Mouse (Mus musculus) limb, embryonic 14.5 days (tissue): ENCODE measurements at regions not wholly inside any gene's neighbourhood (a gene's known extent, or its start where the extent isn't known, plus 50 kb on each side); places are given as distances from the start of the nearest gene placed in this dataset.

Experiments
- ATAC-seq: fragments of 200-750 bp; cut with Nextera tagmentation; 2 replicates; pipeline ENCODE4 v1.8.0; 2017; ENCODE audit warnings: low read depth, moderate number of reproducible peaks, moderate TSS enrichment; ENCODE audit not compliant: low FRiP score
- DNase-seq: peaks from one replicate; pipeline ENCODE4 v3.0.0-alpha.2; 2015; ENCODE audit warnings: low spot score
- H3K27ac ChIP-seq: fragments of 300-500 bp; sonication (generic); replicated peaks from 2 replicates; pipeline ENCODE4 v1.5.1; 2014; ENCODE audit warnings: low read depth, mild to moderate bottlenecking, low read length, moderate library complexity, mixed read lengths
- H3K27me3 ChIP-seq: fragments of 300-500 bp; sonication (generic); 2 replicates; pipeline ENCODE4 v1.6.1; 2014; ENCODE audit warnings: low read length, mixed read lengths; ENCODE audit not compliant: control insufficient read depth, insufficient read depth
- H3K36me3 ChIP-seq: fragments of 300-500 bp; sonication (generic); 2 replicates; pipeline ENCODE4 v1.6.1; 2014; ENCODE audit warnings: mild to moderate bottlenecking, low read length, moderate library complexity, mixed read lengths; ENCODE audit not compliant: control insufficient read depth, insufficient read depth
- H3K4me1 ChIP-seq: fragments of 300-500 bp; sonication (generic); 2 replicates; pipeline ENCODE4 v1.6.1; 2014; ENCODE audit warnings: antibody characterized with exemption, low read length, mixed read lengths; ENCODE audit not compliant: control insufficient read depth, insufficient read depth
- H3K4me2 ChIP-seq: fragments of 300-500 bp; sonication (generic); replicated peaks from 2 replicates; pipeline ENCODE4 v1.6.1; 2014; ENCODE audit warnings: low read depth, mild to moderate bottlenecking, low read length, moderate library complexity; ENCODE audit not compliant: severe bottlenecking
- H3K4me3 ChIP-seq: fragments of 300-500 bp; sonication (generic); replicated peaks from 2 replicates; pipeline ENCODE4 v1.5.1; 2014; ENCODE audit warnings: low read length
- H3K9ac ChIP-seq: fragments of 300-500 bp; sonication (generic); 2 replicates; pipeline ENCODE4 v1.6.1; 2014; ENCODE audit warnings: mild to moderate bottlenecking, low read depth, low read length, moderate library complexity; ENCODE audit not compliant: severe bottlenecking
- H3K9me3 ChIP-seq: fragments of 300-500 bp; sonication (generic); 2 replicates; pipeline ENCODE4 v1.6.1; 2016; ENCODE audit warnings: low read length; ENCODE audit not compliant: control insufficient read depth
- POLR2A ChIP-seq: fragments of 200-500 bp; IDR thresholded peaks from 2 replicates; pipeline ENCODE4 v1.8.0; 2012; ENCODE audit warnings: inconsistent platforms, mild to moderate bottlenecking, moderate library complexity, borderline replicate concordance; ENCODE audit not compliant: insufficient read depth, insufficient read length; ENCODE audit errors: extremely low read depth
- WGBS: fragments of 180-500 bp; shearing (Covaris S2); extraction: QIAGEN DNeasy Blood & Tissue Kit; methylation state at CpG from one replicate; pipeline ENCODE4 v1.1.7; 2014; 5-methylcytosine and 5-hydroxymethylcytosine counted together

GRCm38 (mm10) chr3:137069334-137069733 is 271.5 kb upstream of the Emcn start:
- Histone ChIP-seq H3K27me3 (no peaks in the 10 kb centered on the region), H3K36me3 (no peaks in the 10 kb centered on the region), H3K9me3 (no peaks in the 10 kb centered on the region), H3K27ac (no peak overlapping the region), H3K4me2 (no peak overlapping the region), H3K4me3 (no peak overlapping the region), H3K4me1 (no peaks in the 10 kb centered on the region), H3K9ac (no peak overlapping the region)
- DNase-seq, result no peak
- WGBS, result 87% methylated on average over 3 of the region's 3 CpGs
- ATAC-seq, result no peak
- TF ChIP-seq POLR2A, result no peak

- no peak overlapping the region for H3K4me3 ChIP-seq
- peak; percentile 37; the same call in 1 of the 2 replicates for ATAC-seq
- 70% methylated on average over 13 of the region's 13 CpGs for WGBS
- H3K27me3 ChIP-seq, result no peaks in the 10 kb centered on the region
- no peak overlapping the region for H3K9ac ChIP-seq
- peak; percentile 32 for DNase-seq
- no peak overlapping the region for H3K27ac ChIP-seq
- H3K4me2 ChIP-seq, result no peak overlapping the region
- no peaks in the 10 kb centered on the region for H3K36me3 ChIP-seq
- H3K4me1 ChIP-seq, result no peaks in the 10 kb centered on the region; the same call in 1 of the 2 replicates
- no peak for TF ChIP-seq POLR2A
- H3K9me3 ChIP-seq, result no peaks in the 10 kb centered on the region
Measured at GRCm38 (mm10) chr3:137077718-137078599, 262.9 kb upstream of the Emcn start.

GRCm38 (mm10) chr3:137078600-137078975 is 262.3 kb upstream of the Emcn start:
- no peak for TF ChIP-seq POLR2A
- no peak overlapping the region for H3K4me2 ChIP-seq
- WGBS, result 71% methylated on average over 3 of the region's 3 CpGs
- H3K9me3 ChIP-seq, result no peaks in the 10 kb centered on the region
- no peak overlapping the region for H3K27ac ChIP-seq
- H3K4me3 ChIP-seq, result no peak overlapping the region
- DNase-seq, result peak; percentile 29
- no peaks in the 10 kb centered on the region for H3K27me3 ChIP-seq
- H3K9ac ChIP-seq, result no peak overlapping the region
- no peaks in the 10 kb centered on the region; the same call in 1 of the 2 replicates for H3K4me1 ChIP-seq
- ATAC-seq, result no peak
- H3K36me3 ChIP-seq, result no peaks in the 10 kb centered on the region

GRCm38 (mm10) chr3:137086896-137087295 is 254.0 kb upstream of the Emcn start:
- DNase-seq (no peak), ATAC-seq (no peak)
- no peak for TF ChIP-seq POLR2A
- Histone ChIP-seq H3K9ac (no peak overlapping the region), H3K27ac (no peak overlapping the region), H3K4me1 (no peaks in the 10 kb centered on the region), H3K27me3 (no peaks in the 10 kb centered on the region), H3K36me3 (no peaks in the 10 kb centered on the region), H3K4me3 (no peak overlapping the region), H3K9me3 (no peaks in the 10 kb centered on the region), H3K4me2 (no peak overlapping the region)
- 81% methylated on average over 8 of the region's 8 CpGs for WGBS

GRCm38 (mm10) chr3:137100627-137101404 is 240.1 kb upstream of the Emcn start:
- no peak overlapping the region for H3K9ac ChIP-seq
- no peaks in the 10 kb centered on the region for H3K4me1 ChIP-seq
- H3K36me3 ChIP-seq, result no peaks in the 10 kb centered on the region
- no peak for ATAC-seq
- no peak for TF ChIP-seq POLR2A
- WGBS, result 50% methylated on average over 4 of the region's 4 CpGs
- no peak overlapping the region for H3K4me2 ChIP-seq
- H3K4me3 ChIP-seq, result no peak overlapping the region
- DNase-seq, result no peak
- no peaks in the 10 kb centered on the region for H3K9me3 ChIP-seq
- no peaks in the 10 kb centered on the region for H3K27me3 ChIP-seq
- H3K27ac ChIP-seq, result no peak overlapping the region
